In the genomic region with DNA sequence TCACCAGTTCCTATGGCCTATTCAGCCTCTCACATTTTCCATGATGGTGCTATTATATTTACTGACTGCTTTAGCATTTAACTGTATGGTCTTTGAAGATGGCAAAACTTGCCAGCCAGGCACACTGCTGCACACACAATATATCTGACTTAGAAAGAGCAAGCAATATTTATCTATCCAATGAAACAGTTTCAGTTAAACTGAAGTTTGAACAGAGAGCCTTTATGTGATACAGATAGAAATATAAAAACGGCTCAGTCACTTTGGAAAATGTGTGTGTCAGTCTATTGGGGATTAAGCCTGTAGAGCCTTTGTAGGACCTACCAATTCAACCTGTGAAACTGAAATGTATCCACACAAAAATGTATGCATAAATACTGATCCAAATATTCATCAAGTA, we compare ENCODE assay signal across 27 mouse cellular contexts.
"Had no signal": no experiment of that assay in that cellular context is flagged by ENCODE, and none has a peak within 500 bp of the region (broad histone marks: within the 10 kb centered on the region; RNA-seq: fewer than 3 reads in every experiment).

No protein-coding gene starts in this region.

- H3K36me3 ChIP-seq: embryonic facial prominence, embryonic 12.5 days; embryonic facial prominence, embryonic 13.5 days; embryonic facial prominence, embryonic 15.5 days; forebrain, embryonic 12.5 days; forebrain, embryonic 15.5 days; heart, embryonic 10.5 days had no signal

- DNase-seq: cerebellum, adult 9-10 months; cerebellum, adult 9-11 months; cerebellum, postnatal 10 days; cerebellum, postnatal 14 days; cerebellum, postnatal 25 days; cerebellum, postnatal 36 days; forebrain, postnatal 0 days; gastrocnemius, adult 2 months; gastrocnemius, postnatal 10 days; gastrocnemius, postnatal 14 days; gastrocnemius, postnatal 25 days; gastrocnemius, postnatal 36 days; heart, adult 11 months; heart, adult 18-20 months; heart, adult 2 months had no signal

- H3K27me3 ChIP-seq: embryonic facial prominence, embryonic 12.5 days; embryonic facial prominence, embryonic 13.5 days; embryonic facial prominence, embryonic 15.5 days; forebrain, embryonic 12.5 days; forebrain, embryonic 13.5 days; forebrain, embryonic 15.5 days had no signal

- H3K4me1 ChIP-seq: embryonic facial prominence, embryonic 15.5 days; forebrain, embryonic 13.5 days; forebrain, embryonic 15.5 days had no signal

- H3K9me3 ChIP-seq: embryonic facial prominence, embryonic 10.5 days; embryonic facial prominence, embryonic 12.5 days; embryonic facial prominence, embryonic 13.5 days; embryonic facial prominence, embryonic 15.5 days; forebrain, embryonic 10.5 days; forebrain, embryonic 12.5 days; forebrain, embryonic 13.5 days; forebrain, embryonic 15.5 days; heart, embryonic 10.5 days had no signal

- H3K4me3 ChIP-seq: embryonic facial prominence, embryonic 10.5 days; embryonic facial prominence, embryonic 12.5 days; embryonic facial prominence, embryonic 13.5 days; embryonic facial prominence, embryonic 15.5 days; erythroblast, embryonic 14.5 days; forebrain, embryonic 10.5 days; forebrain, embryonic 12.5 days; forebrain, embryonic 13.5 days; forebrain, embryonic 15.5 days; gastrocnemius, adult 2 months; heart, adult 2 months; heart, embryonic 10.5 days had no signal

- H3K27ac ChIP-seq: embryonic facial prominence, embryonic 10.5 days; embryonic facial prominence, embryonic 12.5 days; embryonic facial prominence, embryonic 13.5 days; embryonic facial prominence, embryonic 15.5 days; forebrain, embryonic 10.5 days; forebrain, embryonic 12.5 days; forebrain, embryonic 13.5 days; forebrain, embryonic 15.5 days; gastrocnemius, adult 2 months; heart, adult 2 months; heart, embryonic 10.5 days had no signal

- H3K4me2 ChIP-seq: embryonic facial prominence, embryonic 12.5 days; embryonic facial prominence, embryonic 13.5 days; embryonic facial prominence, embryonic 15.5 days; forebrain, embryonic 12.5 days; forebrain, embryonic 13.5 days; forebrain, embryonic 15.5 days had no signal

- ATAC-seq: forebrain, embryonic 13.5 days; forebrain, embryonic 14.5 days; forebrain, embryonic 15.5 days; forebrain, embryonic 16.5 days; forebrain, postnatal 0 days had no signal

- H3K9ac ChIP-seq: embryonic facial prominence, embryonic 12.5 days; embryonic facial prominence, embryonic 13.5 days; embryonic facial prominence, embryonic 15.5 days; forebrain, embryonic 12.5 days; forebrain, embryonic 13.5 days; forebrain, embryonic 15.5 days; forebrain, postnatal 0 days had no signal
